Mouse (Mus musculus) CD4-positive, CD25-positive, alpha-beta regulatory T cell, adult 4 months (primary cell): ENCODE results near the gene Prpf38b. TPM values are rescaled to one million over a fixed set of nuclear protein-coding genes. Genes with fewer than 3 reads are reported as not detected.
"Not testable (repeated sequence)": the region's sequence is repeated elsewhere in the genome, so short reads cannot be mapped to it uniquely, and the experiment has no call there.

Experiments used
- ATAC-seq: one replicate; pipeline ENCODE4 v1.8.0; 2017
- polyA plus RNA-seq, 2 experiments: library from polyadenylated mRNA; unstranded; fragments of 100-300 nt; shearing (Covaris generic); gene quantifications; one replicate each; pipeline ENCODE4 v1.2.1; 2017

Gene Prpf38b
- polyA plus RNA-seq, 2 experiments from 2014 or later: 117 to 127 TPM

DNA sequence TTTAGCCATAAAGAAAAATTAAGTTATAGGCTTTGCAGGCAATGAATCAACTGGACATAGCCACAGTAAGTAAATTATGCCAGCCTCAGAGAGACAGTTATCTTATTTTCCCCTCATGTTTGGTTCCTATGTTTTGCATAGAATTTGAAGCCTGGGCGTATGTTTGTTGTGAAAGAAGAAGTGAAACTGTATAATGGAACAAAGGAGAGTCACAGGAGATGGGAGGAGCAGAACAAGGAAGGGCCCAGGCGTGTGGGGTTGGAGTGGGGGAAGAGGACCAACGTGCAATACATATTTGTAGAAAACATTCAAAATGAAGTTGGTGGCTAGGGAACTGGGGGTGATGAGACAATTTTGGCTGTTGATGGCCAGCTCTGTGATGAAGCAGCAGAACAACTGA is 11.4 kb downstream of the Prpf38b start:
- ATAC-seq: peak; percentile 59

DNA sequence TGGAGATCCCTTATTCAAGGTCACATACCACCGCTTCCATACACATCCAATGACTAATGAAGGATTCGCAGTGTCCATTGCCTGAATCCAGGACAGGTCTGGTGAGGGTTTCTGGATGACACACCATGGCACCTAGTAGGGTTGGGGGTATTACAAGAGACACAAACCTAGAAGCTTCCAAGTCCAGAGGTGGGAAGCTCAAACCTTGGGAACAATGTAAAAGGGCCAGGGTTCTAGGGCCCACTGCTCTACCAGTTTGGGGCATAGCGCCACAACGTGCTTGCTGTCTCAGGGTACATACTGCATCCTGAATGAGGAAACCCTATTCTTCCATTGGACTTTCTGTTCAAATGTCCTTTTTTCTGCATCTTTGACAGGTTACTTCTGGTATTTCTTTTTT is 12.9 kb downstream of the Prpf38b start:
- ATAC-seq: no peak

DNA sequence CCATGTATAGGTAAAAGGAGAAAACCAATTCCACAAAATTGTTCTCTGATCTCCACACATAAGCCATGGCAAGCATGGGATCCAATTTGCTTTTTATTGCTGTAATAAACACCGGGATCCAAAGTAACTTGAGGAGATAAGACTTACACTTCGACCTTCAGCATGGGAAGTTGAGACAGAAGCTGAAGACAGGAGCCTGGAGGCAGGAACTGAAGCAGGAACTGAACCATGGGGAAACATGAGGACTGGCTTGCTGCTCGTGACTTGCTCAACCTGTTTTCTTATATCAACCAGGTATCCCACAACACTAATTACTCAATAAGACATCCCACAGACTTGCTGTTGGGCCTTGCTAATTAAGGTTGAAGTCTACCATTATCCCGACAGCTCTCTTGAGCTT is 18.6 kb downstream of the Prpf38b start:
- ATAC-seq: no peak

DNA sequence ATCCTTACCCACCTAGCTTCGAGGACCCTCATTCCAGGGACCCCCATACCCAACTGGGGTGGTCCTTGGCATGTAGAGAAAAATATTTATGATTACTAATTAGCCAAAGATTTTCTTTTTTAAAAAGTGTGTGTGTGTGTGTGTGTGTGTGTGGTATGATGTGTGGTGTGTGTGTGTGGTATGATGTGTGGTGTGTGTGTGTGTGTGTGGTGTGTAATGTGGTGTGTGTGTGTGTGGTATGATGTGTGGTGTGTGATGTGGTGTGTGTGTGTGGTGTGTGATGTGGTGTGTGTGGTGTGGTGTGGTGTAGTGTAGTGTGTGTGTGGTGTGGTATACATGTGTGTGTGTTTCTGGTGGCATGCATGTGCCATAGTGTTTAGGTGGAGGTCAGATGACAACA is 19.4 kb downstream of the Prpf38b start:
- ATAC-seq: no peak

DNA sequence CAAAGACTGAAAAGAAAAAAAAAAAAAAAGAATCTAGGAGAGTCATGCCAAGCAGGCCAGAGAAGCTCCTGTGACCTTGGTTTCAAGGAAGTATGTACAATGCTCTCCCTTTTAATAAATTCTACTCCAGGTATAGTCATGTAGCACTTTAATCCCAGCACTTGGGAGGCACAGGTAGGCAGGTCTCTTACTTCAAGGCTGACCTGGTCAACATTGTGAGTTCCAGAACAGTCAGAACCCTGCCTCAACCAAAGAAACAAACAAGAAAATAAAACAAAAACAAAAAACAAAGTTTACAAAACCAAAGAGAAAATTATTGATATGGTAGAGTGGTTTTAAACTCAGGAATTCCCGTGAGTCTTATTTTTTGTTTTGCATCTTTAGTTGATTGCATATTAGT is 21.6 kb downstream of the Prpf38b start, which contains the start of gene Fndc7:
Gene Fndc7, minus strand, starts transcription at position 101 of the 400 bp plus-strand sequence.
- no peak for ATAC-seq

DNA sequence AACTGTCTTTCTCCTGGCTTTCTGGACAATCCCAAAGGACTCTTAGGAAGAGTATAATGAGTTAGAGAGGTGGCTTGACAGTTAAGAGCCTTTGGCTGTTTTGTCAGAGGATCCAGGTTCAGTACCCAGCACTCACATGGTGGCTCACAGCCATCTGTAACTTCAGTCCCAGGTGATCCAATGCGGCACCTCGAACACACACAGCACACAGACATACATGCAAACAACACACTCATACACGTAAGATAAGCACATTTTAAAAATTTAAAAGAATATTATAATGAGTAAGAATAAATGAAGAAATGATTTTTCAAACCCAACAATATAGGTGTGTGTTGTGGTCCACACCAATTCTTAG is 23.9 kb downstream of the Prpf38b start:
- no peak for ATAC-seq

DNA sequence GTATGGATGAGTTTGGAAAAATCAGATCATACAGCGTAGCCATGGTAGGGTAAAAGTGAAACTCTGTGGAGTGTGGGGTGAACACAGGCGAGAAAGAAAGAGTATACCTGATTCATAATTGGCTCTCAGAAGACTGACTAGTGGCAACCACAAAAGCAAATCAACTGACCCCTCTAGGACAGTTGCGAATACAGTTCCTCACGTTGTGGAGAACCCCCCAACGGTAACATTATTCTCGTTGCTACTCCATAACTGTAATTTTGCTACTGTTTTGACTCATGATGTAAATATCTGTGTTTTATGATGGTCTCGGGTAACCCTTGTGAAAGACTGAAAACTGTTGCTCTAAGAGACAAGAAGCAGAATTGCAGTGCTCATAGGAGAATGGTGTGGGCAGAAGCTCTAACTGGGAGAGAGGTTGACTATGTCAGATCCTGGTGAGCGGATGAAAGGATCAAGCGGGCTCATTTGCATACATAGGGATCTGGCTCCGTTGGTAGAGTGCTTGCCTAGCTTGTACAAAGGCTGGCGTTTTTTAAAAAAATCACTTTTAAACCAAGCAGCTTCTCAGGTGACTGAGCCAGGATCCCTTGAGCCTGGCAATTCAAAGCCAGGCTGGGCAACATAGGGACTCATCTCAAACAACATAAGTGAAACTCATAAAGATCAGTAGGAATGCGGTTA is 24.5 kb downstream of the Prpf38b start:
- no peak for ATAC-seq

DNA sequence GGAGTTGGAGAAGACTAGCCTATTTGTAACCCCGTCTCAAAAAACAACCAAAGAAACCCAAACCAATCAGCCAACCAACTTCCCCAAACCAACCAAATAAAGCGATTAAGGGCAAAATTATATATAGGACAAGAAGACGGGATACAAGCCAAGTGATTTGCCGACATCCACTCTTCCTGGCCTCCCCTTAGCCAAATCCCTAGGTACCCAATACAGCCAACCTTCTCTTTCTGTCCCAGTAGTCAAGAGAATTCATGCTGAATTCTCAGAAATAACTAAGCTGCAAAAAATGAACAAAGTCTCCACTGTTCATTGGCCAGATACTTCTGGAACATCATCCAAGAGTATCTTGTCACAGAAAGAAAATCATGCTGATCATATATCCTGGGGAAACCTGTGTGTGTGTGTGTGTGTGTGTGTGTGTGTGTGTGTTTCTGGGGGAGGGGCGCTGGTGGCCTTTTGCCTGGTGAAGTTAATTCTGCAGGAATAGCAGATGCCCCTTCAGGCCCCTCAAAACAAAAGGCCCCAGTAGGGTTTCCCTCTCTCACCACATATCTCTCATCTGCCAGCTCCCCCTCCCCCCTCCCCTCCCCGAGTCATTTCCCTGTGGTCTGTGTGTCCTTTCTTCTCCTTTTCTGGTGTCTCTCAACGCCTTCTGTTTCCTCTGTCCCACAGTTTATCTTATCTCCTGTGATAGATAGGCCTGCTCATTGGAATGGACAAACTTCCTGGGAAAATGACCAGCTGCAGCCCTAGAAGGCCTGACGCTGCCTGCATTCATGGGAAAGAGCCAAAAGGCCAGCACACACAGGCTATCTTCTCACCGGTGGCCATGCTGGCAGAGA is 25.6 kb downstream of the Prpf38b start:
- no peak for ATAC-seq

DNA sequence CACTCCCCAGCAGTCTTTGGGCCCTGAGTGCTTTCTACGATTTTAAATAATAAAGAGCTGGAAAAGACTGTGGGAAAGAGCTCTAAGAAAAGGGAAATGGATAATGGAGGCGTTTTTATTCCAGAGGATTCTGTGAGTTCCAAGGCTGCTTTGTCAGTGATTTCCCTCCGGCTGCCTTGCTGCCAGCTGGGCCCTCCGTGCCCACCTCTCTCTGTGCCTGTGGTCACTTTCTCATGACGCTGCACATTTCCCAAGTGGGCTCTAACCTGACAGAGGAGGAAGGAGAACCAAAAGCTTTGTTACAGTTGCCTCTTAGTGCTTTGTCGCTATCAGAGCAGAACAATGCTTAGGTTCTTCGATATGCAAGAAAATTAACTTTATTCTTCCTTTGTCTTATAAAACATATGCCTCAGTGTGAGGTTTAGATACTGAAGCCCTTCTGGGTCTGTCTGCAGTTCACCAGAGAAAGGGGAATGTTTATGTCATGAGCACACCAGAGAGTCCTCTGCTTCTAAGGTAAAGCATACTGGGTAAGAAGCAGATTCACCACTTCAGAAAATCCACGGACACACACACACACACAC is 26.7 kb downstream of the Prpf38b start:
- no peak for ATAC-seq

DNA sequence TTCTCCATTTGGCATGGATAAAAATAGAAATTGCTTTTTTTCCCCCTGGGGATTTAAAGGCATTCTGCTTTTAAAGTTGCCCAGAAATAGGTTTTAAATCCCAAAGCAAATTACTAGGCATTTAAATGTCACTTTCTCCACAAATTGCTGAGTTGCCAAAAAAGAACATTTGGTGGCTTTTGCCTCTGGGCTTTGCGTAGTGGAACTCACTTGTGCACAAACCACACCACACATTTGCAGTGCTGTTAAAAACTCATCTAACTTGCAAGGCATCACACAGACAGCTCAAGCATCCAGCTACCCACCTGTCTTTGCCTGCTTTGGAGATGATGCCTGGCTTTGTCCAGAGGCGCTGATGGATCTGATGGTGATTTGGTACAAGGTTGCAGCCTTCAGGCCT is 28.5 kb downstream of the Prpf38b start:
- ATAC-seq: no peak

DNA sequence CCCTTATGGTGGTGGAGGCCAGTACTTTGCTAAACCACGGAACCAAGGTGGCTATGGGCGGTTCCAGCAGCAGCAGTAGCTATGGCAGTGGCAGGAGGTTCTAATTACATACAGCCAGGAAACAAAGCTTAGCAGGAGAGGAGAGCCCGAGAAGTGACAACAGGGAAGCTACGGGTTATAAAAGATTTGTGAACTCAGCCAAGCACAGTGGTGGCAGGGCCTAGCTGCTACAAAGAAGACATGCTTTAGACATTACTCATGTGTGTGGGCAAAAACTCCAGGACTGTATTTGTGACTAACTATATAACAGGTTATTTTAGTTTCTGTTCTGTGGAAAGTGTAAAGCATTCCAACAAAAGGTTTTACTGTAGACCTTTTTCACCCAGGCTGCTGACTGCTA is 29.7 kb downstream of the Prpf38b start:
- ATAC-seq: not testable (repeated sequence)

DNA sequence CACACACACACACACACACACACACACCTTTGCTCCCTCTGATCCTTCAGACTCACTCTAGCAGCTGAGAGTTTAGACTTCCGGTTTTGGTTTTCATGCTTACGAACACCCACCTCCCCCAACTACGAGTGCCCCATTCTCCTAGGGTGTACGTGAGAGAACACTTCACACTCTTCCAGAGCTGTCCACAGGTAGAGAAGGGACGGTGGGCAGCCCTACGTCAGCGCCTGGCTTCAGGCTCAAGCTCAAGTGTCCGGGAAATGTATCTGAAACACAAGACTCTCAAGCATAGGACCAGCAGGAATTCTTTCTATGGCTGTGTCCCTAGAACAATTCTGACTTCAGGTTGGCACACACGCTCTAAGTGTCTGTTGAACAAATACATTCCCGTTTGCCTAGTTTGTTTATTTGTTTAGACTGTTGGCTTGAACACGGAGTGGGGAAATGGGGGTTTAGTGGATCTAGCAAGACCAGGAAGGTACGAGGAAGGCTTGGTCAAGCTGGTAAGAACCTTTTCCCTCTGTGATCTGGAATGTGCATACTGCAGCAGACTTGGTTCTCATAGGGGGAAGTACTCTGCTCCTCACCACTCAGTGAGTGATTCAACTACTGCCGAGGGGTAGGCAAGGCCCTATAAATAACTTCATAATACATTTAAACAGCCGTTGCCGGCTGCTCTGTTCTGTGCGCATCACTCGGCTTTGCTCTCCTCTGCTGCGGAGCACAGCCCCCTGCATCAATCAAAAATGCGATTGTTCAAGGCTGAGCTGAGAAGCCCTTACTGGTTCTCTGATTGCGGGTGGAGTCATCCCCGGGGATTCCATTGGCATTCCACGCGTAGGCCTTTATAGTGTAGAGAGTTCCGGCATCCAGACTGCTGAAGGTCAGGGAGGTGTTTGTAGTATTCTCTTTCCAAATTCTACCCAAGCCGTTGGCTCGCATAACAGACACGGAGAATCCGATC is 30.7 kb downstream of the Prpf38b start:
- peak; percentile 96 for ATAC-seq

DNA sequence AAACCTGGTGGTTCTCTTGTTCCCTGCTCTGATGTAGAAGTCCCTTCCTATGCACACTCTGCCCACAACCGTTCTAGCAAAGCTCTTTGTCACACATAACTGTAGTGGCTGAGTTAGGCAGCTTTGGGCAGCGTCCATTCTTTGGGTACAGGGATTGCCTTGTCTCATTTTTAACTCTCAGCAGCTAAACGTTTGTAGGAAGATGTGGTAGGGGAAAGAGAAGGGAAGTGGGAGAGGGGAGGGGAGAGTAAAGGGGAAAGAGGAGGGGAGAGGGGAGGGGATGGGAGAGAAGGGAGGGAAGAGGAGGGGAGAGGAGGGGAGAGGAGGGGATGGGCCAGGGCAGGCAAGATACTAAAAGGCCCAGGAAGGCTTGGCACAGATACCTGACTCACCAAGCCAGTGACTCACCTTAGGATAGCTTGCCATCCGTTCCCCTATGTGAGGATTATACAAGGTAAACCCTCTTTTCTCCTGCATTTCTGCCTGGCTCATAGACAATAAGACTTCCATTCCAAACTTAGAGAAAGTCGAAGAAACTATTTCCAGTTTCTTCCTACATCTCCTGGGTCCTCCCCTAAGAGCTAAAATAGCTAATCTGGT is 31.6 kb downstream of the Prpf38b start:
- ATAC-seq: peak; percentile 58

DNA sequence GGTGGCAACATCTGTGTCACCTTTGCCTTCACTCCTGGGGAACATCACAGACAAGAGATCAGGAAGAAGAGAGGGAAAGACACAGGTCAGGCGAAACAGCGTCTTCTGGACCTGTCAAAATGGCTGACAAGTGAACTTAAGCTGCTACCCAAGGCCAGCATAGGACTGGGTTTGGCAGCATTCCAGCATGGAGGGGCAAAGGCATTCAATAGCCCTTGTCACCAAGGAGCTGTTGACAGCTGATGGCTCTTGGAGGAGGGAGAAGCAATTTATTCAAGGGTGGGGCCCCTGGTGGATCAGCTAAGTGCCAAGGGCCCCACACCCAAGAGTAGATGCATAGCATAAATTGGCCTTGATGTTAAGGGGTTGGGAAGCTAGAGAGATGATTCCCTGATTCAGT is 32.4 kb downstream of the Prpf38b start:
- no peak for ATAC-seq

DNA sequence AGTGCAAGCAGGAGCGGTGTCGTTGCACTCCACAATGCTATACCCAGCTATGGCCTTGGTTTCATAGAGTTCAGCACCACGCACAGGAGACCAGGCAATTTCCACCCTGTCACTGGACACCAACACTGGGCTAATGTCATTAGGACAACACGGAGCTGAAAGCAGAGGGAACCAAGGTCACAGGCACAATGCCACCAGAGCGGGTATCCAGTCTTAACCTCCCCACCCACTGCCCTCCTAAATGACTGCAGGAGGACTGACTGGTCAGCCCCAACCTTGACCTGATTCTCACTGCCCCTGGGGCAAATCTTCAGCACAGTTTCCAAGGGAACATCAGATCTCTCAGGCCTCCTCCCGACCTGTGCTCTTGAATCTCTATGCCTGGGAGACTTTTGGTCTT is 40.9 kb downstream of the Prpf38b start:
- no peak for ATAC-seq

DNA sequence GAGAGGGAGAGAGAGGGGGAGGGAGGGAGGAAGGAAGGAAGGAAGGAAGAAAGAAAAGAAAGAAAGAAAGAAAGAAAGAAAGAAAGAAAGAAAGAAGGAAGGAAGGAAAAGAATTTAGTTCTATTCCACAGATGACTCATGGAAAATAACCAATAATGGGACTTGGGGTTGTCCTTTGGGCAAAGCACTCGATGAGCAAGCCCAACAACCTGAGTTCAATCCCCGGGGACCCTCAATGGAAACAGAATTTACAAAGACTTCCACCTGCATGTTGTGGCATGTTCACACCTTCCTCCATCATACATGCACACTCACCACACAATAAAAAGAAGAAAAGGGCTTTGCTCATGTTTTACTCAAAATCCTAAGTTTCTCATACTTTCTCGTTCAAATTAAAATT is 44.1 kb downstream of the Prpf38b start:
- ATAC-seq: no peak

DNA sequence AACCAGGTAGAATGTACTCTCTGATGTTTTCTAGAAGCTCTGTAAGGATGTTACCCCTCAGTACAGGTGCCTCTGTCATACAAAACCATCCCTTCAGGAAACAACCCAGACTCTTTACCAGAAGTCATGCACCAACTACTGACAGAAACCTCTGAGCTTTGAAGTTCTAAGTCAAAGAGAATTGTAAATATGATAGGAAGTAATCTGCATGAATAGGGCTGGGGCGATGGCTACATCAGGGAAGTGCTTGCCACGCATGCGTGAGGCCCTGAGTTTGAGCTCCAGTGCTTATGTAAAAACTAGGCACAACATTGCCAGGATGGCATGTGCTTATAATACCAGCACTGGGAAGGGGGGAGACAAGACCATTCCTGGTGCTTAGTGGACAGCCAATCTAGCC is 45.9 kb downstream of the Prpf38b start:
- peak; percentile 99 for ATAC-seq

DNA sequence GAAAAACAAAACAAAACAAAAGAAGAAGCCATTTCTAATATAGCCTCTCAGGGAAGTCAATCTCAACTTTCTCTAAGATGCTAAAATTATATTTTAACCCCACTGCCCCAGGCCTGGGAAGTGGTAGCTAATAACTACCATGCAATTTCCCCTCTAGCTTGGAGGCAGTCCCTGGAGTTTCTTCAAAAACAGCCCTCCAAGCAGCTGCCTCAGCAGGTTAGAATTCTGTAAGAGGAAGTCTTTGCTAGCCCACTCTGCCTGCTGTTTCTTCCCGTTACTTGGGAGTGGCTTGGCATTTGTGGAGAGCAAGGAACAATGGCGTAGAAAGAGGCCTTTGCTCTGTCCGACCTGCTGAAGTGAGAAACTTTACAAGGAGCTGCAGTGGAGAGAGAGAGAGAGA is 46.4 kb downstream of the Prpf38b start:
- peak; percentile 3 for ATAC-seq

DNA sequence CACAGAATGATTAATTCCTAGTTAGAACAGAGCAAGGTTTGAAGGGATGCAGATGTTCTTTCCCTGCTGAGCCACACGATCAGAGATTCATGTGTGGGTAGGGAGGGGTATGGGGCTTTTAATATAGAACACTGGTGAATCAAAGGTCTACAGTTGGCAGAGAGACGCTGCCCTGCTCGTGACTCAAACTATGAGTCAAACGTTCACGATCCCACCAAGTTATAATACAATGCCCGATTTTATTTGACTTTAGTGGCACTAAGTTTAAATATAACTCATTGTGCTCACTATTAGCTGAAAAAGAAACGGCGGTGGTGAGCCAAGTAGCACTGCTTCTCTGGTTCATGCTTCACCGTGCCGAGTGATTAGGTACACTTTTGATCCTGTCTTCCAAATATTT is 48.4 kb downstream of the Prpf38b start:
- ATAC-seq: no peak

DNA sequence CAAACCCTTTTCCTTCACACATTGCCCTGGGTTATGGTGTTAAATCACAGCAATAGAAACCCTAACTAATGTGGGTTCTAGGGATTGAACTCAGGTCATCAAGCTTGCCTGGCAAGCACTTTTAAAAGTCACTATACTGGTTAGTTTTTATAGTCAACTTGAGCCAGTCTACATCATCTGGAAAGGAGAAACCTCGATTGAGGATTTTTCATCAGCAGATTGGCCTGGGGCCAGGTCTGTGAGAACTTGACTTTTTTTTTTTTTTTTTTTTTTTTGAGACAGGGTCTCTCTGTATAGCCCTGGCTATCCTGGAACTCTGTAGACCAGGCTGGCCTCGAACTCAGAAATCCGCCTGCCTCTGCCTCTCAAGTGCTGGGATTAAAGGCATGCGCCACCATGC is 49.2 kb downstream of the Prpf38b start:
- not testable (repeated sequence) for ATAC-seq

DNA sequence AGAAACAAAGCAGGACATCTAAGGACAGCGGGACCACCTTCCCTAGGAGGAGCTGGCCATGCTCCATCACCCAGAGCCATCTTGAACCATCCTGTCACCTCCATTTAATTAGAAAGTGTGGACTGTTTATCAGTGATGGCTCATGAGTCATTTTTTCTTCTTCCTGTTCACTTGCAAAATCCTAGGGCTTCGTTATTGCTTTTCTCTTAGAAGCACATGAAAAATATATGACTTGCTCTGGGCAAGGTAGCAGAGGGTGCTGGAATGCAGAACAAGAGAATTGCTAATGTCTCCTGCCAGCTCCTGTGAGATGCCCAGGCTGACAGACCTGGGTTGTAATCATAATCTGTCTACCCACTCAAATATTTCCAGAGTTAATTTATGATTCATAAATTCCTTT is 50.7 kb downstream of the Prpf38b start:
- no peak for ATAC-seq

DNA sequence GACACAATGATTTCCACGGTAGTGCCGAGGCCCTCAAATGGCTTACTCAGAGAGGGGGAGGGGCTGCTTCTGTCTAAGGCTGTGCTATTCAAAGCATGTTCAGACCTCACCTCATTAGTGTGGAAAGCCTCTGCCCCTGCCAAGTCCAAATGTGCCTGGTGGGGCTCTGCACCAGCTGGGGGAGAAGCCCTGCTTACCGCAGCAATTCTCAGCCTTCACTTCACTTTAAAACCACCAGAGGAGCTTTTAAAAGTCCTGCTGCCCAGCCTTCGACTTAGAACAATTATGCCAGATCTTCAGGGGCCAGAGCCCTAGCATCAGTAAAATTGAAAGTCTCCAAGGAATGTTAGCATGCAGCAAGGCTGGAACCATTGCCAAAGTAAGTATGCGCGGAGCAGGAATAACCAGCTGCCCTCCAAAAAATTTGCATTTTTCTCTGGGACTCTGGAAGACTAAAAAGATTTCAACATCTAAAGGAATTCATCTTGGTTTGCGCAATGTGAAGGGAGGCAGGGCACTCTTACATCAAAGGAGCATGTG is 53.2 kb downstream of the Prpf38b start:
- ATAC-seq: no peak
